Mouse (Mus musculus): Measurements from ENCODE around the gene Tesc. TPM values are rescaled to one million over a fixed set of nuclear protein-coding genes. Genes with fewer than 3 reads are reported as not detected.

The Tesc gene
- polyA plus RNA-seq, 1 experiment: 21.8 TPM

GRCm38 (mm10) chr5:118002059-118002458 is 25.5 kb upstream of the Tesc start:
- H3K27ac ChIP-seq (ENCODE audit: control insufficient read depth, insufficient read depth, low read depth, low read length, poor library complexity): no peak overlapping the region
- 41% methylated on average over 9 of the region's 9 CpGs for WGBS
- peak; percentile 79 for TF ChIP-seq CTCF (IDR thresholded peaks at IDR 0.05; ENCODE audit: control insufficient read depth, insufficient read depth, low read length)
- no peak for TF ChIP-seq POLR2A (IDR thresholded peaks at IDR 0.05; ENCODE audit: borderline replicate concordance, control insufficient read depth, low read depth, low read length)

GRCm38 (mm10) chr5:118004619-118005018 is 22.9 kb upstream of the Tesc start:
- Histone ChIP-seq H3K27ac (ENCODE audit: control insufficient read depth, insufficient read depth, low read depth, low read length, poor library complexity) (no peak overlapping the region), H3K4me1 (ENCODE audit: control insufficient read depth, insufficient read depth, low read length) (peaks cover 3% of the 10 kb centered on the region), H3K4me3 (replicated peaks; ENCODE audit: control insufficient read depth, low read depth, low read length) (no peak overlapping the region)
- 73% methylated on average over 8 of the region's 8 CpGs for WGBS
- no peak for TF ChIP-seq POLR2A (IDR thresholded peaks at IDR 0.05; ENCODE audit: borderline replicate concordance, control insufficient read depth, low read depth, low read length)
- peak; percentile 92 for TF ChIP-seq CTCF (IDR thresholded peaks at IDR 0.05; ENCODE audit: control insufficient read depth, insufficient read depth, low read length)

More at GRCm38 (mm10) chr5:118002059-118002458, 25.5 kb upstream of the Tesc start:
- peaks cover 1% of the 10 kb centered on the region; the same call in 1 of the 2 replicates for H3K4me1 ChIP-seq (ENCODE audit: control insufficient read depth, insufficient read depth, low read length)
- H3K4me3 ChIP-seq (replicated peaks; ENCODE audit: control insufficient read depth, low read depth, low read length): no peak overlapping the region

- Histone ChIP-seq H3K4me3 (replicated peaks; ENCODE audit: control insufficient read depth, low read depth, low read length) (no peak overlapping the region), H3K4me1 (ENCODE audit: control insufficient read depth, insufficient read depth, low read length) (peaks cover 3% of the 10 kb centered on the region), H3K27ac (ENCODE audit: control insufficient read depth, insufficient read depth, low read depth, low read length, poor library complexity) (no peak overlapping the region)
- WGBS: 74% methylated on average over 1 of the region's 1 CpGs
- TF ChIP-seq POLR2A (IDR thresholded peaks at IDR 0.05; ENCODE audit: borderline replicate concordance, control insufficient read depth, low read depth, low read length) (no peak), CTCF (IDR thresholded peaks at IDR 0.05; ENCODE audit: control insufficient read depth, insufficient read depth, low read length) (no peak)
Measured at GRCm38 (mm10) chr5:118005728-118006127, 21.8 kb upstream of the Tesc start.

- no peak overlapping the region for H3K4me3 ChIP-seq (replicated peaks; ENCODE audit: control insufficient read depth, low read depth, low read length)
- peaks cover 3% of the 10 kb centered on the region for H3K4me1 ChIP-seq (ENCODE audit: control insufficient read depth, insufficient read depth, low read length)
- WGBS: 89% methylated on average over 13 of the region's 13 CpGs
- TF ChIP-seq CTCF (IDR thresholded peaks at IDR 0.05; ENCODE audit: control insufficient read depth, insufficient read depth, low read length): no peak
- TF ChIP-seq POLR2A (IDR thresholded peaks at IDR 0.05; ENCODE audit: borderline replicate concordance, control insufficient read depth, low read depth, low read length): no peak
- H3K27ac ChIP-seq (ENCODE audit: control insufficient read depth, insufficient read depth, low read depth, low read length, poor library complexity): no peak overlapping the region
Measured at GRCm38 (mm10) chr5:118008344-118008743, 19.2 kb upstream of the Tesc start.

GRCm38 (mm10) chr5:118010872-118011271 is 16.7 kb upstream of the Tesc start:
- H3K27ac ChIP-seq (ENCODE audit: control insufficient read depth, insufficient read depth, low read depth, low read length, poor library complexity): no peak overlapping the region
- peaks cover 3% of the 10 kb centered on the region for H3K4me1 ChIP-seq (ENCODE audit: control insufficient read depth, insufficient read depth, low read length)
- 89% methylated on average over 7 of the region's 7 CpGs for WGBS
- H3K4me3 ChIP-seq (replicated peaks; ENCODE audit: control insufficient read depth, low read depth, low read length): no peak overlapping the region
- TF ChIP-seq POLR2A (IDR thresholded peaks at IDR 0.05; ENCODE audit: borderline replicate concordance, control insufficient read depth, low read depth, low read length) (no peak), CTCF (IDR thresholded peaks at IDR 0.05; ENCODE audit: control insufficient read depth, insufficient read depth, low read length) (no peak)

- no peak overlapping the region for H3K4me3 ChIP-seq (replicated peaks; ENCODE audit: control insufficient read depth, low read depth, low read length)
- 83% methylated on average over 7 of the region's 7 CpGs for WGBS
- TF ChIP-seq CTCF (IDR thresholded peaks at IDR 0.05; ENCODE audit: control insufficient read depth, insufficient read depth, low read length): no peak
- TF ChIP-seq POLR2A (IDR thresholded peaks at IDR 0.05; ENCODE audit: borderline replicate concordance, control insufficient read depth, low read depth, low read length): no peak
- H3K4me1 ChIP-seq (ENCODE audit: control insufficient read depth, insufficient read depth, low read length): peaks cover 3% of the 10 kb centered on the region
- H3K27ac ChIP-seq (ENCODE audit: control insufficient read depth, insufficient read depth, low read depth, low read length, poor library complexity): no peak overlapping the region
Measured at GRCm38 (mm10) chr5:118011796-118012195, 15.7 kb upstream of the Tesc start.

- WGBS: 22% methylated on average over 12 of the region's 12 CpGs
- H3K4me3 ChIP-seq (replicated peaks; ENCODE audit: control insufficient read depth, low read depth, low read length): no peak overlapping the region
- TF ChIP-seq CTCF (IDR thresholded peaks at IDR 0.05; ENCODE audit: control insufficient read depth, insufficient read depth, low read length) (no peak), POLR2A (IDR thresholded peaks at IDR 0.05; ENCODE audit: borderline replicate concordance, control insufficient read depth, low read depth, low read length) (no peak)
- no peaks in the 10 kb centered on the region for H3K4me1 ChIP-seq (ENCODE audit: control insufficient read depth, insufficient read depth, low read length)
- no peak overlapping the region for H3K27ac ChIP-seq (ENCODE audit: control insufficient read depth, insufficient read depth, low read depth, low read length, poor library complexity)
Measured at GRCm38 (mm10) chr5:118015028-118015427, 12.5 kb upstream of the Tesc start.

GRCm38 (mm10) chr5:118015669-118016068 is 11.9 kb upstream of the Tesc start:
- Histone ChIP-seq H3K27ac (ENCODE audit: control insufficient read depth, insufficient read depth, low read depth, low read length, poor library complexity) (no peak overlapping the region), H3K4me1 (ENCODE audit: control insufficient read depth, insufficient read depth, low read length) (no peaks in the 10 kb centered on the region), H3K4me3 (replicated peaks; ENCODE audit: control insufficient read depth, low read depth, low read length) (no peak overlapping the region)
- TF ChIP-seq POLR2A (IDR thresholded peaks at IDR 0.05; ENCODE audit: borderline replicate concordance, control insufficient read depth, low read depth, low read length): no peak
- no peak for TF ChIP-seq CTCF (IDR thresholded peaks at IDR 0.05; ENCODE audit: control insufficient read depth, insufficient read depth, low read length)
- 85% methylated on average over 2 of the region's 2 CpGs for WGBS

GRCm38 (mm10) chr5:118017527-118017926 is 10.0 kb upstream of the Tesc start:
- 65% methylated on average over 5 of the region's 5 CpGs for WGBS
- Histone ChIP-seq H3K4me3 (replicated peaks; ENCODE audit: control insufficient read depth, low read depth, low read length) (no peak overlapping the region), H3K4me1 (ENCODE audit: control insufficient read depth, insufficient read depth, low read length) (no peaks in the 10 kb centered on the region), H3K27ac (ENCODE audit: control insufficient read depth, insufficient read depth, low read depth, low read length, poor library complexity) (no peak overlapping the region)
- TF ChIP-seq POLR2A (IDR thresholded peaks at IDR 0.05; ENCODE audit: borderline replicate concordance, control insufficient read depth, low read depth, low read length): no peak
- no peak for TF ChIP-seq CTCF (IDR thresholded peaks at IDR 0.05; ENCODE audit: control insufficient read depth, insufficient read depth, low read length)

Measured in bone marrow, adult 2 months (tissue).